Mouse (Mus musculus) hindbrain, embryonic 14.5 days (tissue): ENCODE data around the gene Adamtsl5. TPM values are rescaled to one million over a fixed set of nuclear protein-coding genes. Genes with fewer than 3 reads are reported as not detected.
"Not testable (repeated sequence)": the region's sequence is repeated elsewhere in the genome, so short reads cannot be mapped to it uniquely, and the experiment has no call there.

Experiments used
- ATAC-seq: fragments of 200-750 bp; cut with Nextera tagmentation; 2 replicates; pipeline ENCODE4 v1.8.0; 2017; ENCODE audit warnings: moderate number of reproducible peaks, mild to moderate bottlenecking, moderate TSS enrichment, moderate library complexity; ENCODE audit not compliant: low FRiP score
- DNase-seq: peaks from one replicate; pipeline ENCODE4 v3.0.0-alpha.2; 2015; ENCODE audit warnings: low spot score
- H3K27ac ChIP-seq: fragments of 300-500 bp; sonication (generic); 2 replicates; pipeline ENCODE4 v1.5.1; 2014; ENCODE audit warnings: mild to moderate bottlenecking, moderate library complexity
- H3K27me3 ChIP-seq: fragments of 300-500 bp; sonication (generic); 2 replicates; pipeline ENCODE4 v1.6.1; 2014; ENCODE audit warnings: mild to moderate bottlenecking, low read length, mixed read lengths; ENCODE audit not compliant: control insufficient read depth, insufficient read depth
- H3K36me3 ChIP-seq: fragments of 300-500 bp; sonication (generic); replicated peaks from 2 replicates; pipeline ENCODE4 v1.6.1; 2014; ENCODE audit not compliant: control insufficient read depth, insufficient read depth
- H3K4me1 ChIP-seq: fragments of 300-500 bp; sonication (generic); replicated peaks from 2 replicates; pipeline ENCODE4 v1.6.1; 2014; ENCODE audit warnings: antibody characterized with exemption, low read length, mixed read lengths; ENCODE audit not compliant: control insufficient read depth, insufficient read depth
- H3K4me2 ChIP-seq: fragments of 300-500 bp; sonication (generic); replicated peaks from 2 replicates; pipeline ENCODE4 v1.6.1; 2014; ENCODE audit warnings: mild to moderate bottlenecking, moderate library complexity
- H3K4me3 ChIP-seq: fragments of 300-500 bp; sonication (generic); replicated peaks from 2 replicates; pipeline ENCODE4 v1.5.1; 2014; ENCODE audit warnings: mild to moderate bottlenecking, low read length
- H3K9ac ChIP-seq: fragments of 300-500 bp; sonication (generic); 2 replicates; pipeline ENCODE4 v1.6.1; 2014
- H3K9me3 ChIP-seq: fragments of 300-500 bp; sonication (generic); 2 replicates; pipeline ENCODE4 v1.6.1; 2016; ENCODE audit warnings: low read length; ENCODE audit not compliant: control insufficient read depth
- WGBS: fragments of 180-500 bp; shearing (Covaris S2); extraction: QIAGEN DNeasy Blood & Tissue Kit; methylation state at CpG from one replicate; pipeline ENCODE4 v1.1.7; 2014; 5-methylcytosine and 5-hydroxymethylcytosine counted together
- polyA plus RNA-seq: library from polyadenylated mRNA; unstranded; fragments of >200 nt; fragmentation: Nextera tagmentation; extraction: Ambion mirVana; gene quantifications from 2 replicates; pipeline ENCODE4 v1.2.1, GENCODE M21; 2014

Gene Adamtsl5
- polyA plus RNA-seq, 1 experiment from 2014 or later = 0.84 TPM

DNA sequence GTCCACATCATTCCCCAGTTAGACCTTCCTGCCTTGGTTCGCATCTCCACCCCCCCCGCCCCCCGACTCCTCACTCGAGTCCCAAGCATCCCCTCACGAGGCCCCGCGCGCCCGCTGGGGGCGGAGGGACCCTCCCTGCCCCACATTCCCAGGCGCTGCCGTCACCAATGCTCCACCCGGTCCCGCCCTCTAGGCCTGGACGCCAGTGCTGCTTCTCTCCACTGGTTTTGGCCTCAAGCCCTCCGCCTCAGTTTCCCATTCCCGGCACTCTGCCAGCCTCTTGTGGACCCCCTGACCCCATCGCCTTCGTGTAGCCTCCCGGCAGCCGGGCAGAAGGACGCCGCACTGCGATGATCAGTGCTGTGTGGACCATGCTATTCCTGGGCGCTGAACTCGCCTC, 769 bp upstream of the Adamtsl5 start:
- H3K27ac ChIP-seq = no peak overlapping the region
- ATAC-seq (no peak), DNase-seq (no peak)
- no peaks in the 10 kb centered on the region for H3K4me1 ChIP-seq
- WGBS = 17% methylated on average over 24 of the region's 26 CpGs
- H3K9ac ChIP-seq = no peak overlapping the region
- H3K9me3 ChIP-seq = no peaks in the 10 kb centered on the region
- peaks cover 99% of the 10 kb centered on the region for H3K27me3 ChIP-seq
- H3K4me2 ChIP-seq = no peak overlapping the region
- H3K4me3 ChIP-seq = no peak overlapping the region
- no peaks in the 10 kb centered on the region for H3K36me3 ChIP-seq

DNA sequence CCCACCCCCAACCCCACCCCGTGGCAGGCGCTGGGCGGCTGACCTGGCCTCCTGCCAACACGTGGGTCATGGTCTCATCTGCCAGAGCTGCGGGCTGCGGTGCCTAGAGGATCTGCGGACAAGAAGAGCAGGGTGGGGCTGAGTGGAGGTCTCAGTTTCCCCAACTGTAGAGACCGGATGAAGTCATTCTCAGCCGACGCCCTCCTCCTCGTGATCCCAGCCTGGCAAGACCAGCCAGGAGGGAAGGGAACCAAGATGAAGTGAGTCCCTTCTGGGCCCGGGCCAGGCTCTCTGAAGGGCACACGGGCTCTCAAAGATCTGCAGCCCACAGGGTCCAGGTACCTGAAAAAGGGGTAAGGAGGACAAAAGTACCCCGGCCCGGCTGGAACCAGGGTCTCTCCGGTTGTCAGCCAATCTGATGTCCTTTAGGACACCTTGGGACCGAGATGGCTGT, 671 bp downstream of the Adamtsl5 start:
- no peak overlapping the region for H3K9ac ChIP-seq
- H3K4me2 ChIP-seq = no peak overlapping the region
- DNase-seq = no peak
- peaks cover 99% of the 10 kb centered on the region for H3K27me3 ChIP-seq
- H3K4me1 ChIP-seq = peaks cover 8% of the 10 kb centered on the region
- no peak for ATAC-seq
- no peaks in the 10 kb centered on the region for H3K9me3 ChIP-seq
- WGBS = 14% methylated on average over 17 of the region's 17 CpGs
- no peak overlapping the region for H3K4me3 ChIP-seq
- no peaks in the 10 kb centered on the region for H3K36me3 ChIP-seq
- no peak overlapping the region for H3K27ac ChIP-seq

DNA sequence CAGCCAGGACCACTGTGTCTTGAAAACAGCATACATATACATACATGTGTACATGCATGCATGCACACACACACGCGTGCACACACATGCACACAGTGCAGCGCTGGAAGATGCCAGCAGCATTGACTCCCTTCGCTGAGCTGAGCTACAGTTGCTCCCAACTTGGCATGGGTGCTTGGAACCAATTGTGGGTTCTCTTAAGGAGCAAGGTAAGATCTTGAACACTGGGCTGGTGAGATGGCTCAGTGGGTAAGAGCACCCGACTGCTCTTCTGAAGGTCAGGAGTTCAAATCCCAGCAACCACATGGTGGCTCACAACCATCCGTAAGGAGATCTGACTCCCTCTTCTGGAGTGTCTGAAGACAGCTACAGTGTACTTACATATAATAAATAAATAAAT, 2.3 kb downstream of the Adamtsl5 start:
- not testable (repeated sequence) for H3K36me3 ChIP-seq
- peaks cover 14% of the 10 kb centered on the region for H3K4me1 ChIP-seq

DNA sequence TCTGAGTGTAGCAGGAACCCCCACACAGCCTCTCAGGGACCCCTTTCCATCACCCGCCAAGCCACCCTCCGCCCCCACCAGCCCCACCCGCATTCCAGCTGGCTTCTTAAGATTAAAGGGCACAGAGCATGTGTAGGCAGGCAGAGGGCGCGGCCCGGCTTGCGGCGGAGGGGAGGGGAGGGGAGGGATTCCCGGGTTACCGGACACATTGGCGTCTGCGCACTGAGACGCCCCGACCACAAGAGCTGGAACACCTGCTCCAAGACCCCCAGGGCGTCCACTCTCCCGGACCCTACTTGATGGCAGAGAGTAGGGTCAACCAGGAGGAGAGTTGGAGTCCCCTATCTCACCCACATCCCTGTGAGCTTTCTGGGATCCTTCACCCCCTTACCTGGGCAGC, 3.1 kb downstream of the Adamtsl5 start:
- no peak overlapping the region for H3K27ac ChIP-seq
- H3K4me2 ChIP-seq = no peak overlapping the region
- ATAC-seq (no peak), DNase-seq (no peak)
- no peaks in the 10 kb centered on the region for H3K9me3 ChIP-seq
- peaks cover 14% of the 10 kb centered on the region for H3K4me1 ChIP-seq
- 2% methylated on average over 16 of the region's 16 CpGs for WGBS
- no peak overlapping the region for H3K9ac ChIP-seq
- no peak overlapping the region for H3K4me3 ChIP-seq
- no peaks in the 10 kb centered on the region for H3K36me3 ChIP-seq
- peaks cover 100% of the 10 kb centered on the region for H3K27me3 ChIP-seq

More for the DNA sequence above, 2.3 kb downstream of the Adamtsl5 start:
- not testable (repeated sequence) for H3K27ac ChIP-seq, H3K4me3 ChIP-seq, H3K4me2 ChIP-seq, H3K9ac ChIP-seq, DNase-seq, ATAC-seq, H3K9me3 ChIP-seq
- H3K27me3 ChIP-seq = peaks cover 99% of the 10 kb centered on the region
- 75% methylated on average over 5 of the region's 6 CpGs for WGBS

DNA sequence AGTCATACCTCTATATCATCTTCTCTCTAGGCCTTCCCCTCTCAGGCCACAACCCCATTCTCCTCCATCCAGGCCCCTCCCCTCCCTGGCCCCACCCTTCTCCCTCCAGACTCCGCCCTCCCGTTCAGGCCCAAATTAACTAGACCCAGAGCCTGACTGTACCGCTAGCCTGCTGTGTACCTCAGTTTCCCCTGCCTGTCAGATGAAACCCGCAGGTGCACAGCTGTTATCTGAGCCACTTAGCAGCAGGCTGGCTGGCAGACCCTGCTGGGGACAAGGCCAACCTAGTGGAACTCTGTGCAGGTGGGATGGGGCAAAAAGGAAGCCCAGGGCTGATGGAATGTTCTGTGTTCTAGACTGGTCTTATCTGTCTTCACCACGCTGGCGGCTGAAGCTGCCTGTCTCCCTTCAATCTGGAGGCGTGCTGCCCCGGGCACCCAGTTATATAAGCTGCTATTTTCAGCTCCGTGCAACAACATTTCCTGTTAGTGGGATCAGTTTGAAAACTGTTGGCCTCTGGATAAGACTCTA, 4.0 kb downstream of the Adamtsl5 start:
- Histone ChIP-seq H3K36me3 (no peaks in the 10 kb centered on the region), H3K9me3 (no peaks in the 10 kb centered on the region), H3K4me3 (no peak overlapping the region), H3K27me3 (peaks cover 91% of the 10 kb centered on the region), H3K4me1 (peaks cover 14% of the 10 kb centered on the region), H3K27ac (no peak overlapping the region), H3K9ac (no peak overlapping the region), H3K4me2 (no peak overlapping the region)
- no peak for DNase-seq
- WGBS = 41% methylated on average over 9 of the region's 9 CpGs
- ATAC-seq = no peak

DNA sequence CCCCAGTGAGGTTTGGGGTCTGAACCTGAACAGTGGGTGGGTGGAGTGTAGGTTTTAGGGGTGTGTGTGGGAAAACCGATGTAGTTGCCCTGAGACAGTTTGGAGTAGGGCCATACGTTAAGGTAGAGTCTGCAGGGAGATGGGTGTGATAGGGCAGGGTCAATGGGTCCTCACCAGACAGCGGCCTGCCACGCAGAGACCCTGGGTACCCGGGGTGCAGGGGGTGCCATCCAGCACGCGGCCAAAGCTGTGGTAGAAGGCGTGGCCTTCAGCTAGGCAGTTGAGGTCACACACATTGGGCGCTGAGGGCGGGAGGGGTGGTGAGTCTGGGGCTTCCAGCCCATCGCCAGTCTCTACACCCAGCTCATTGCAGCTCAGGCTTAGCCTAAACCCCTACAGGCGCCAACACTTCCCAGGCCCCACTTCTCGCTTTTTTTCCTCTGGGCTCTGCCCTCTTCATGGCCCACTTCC, 4.8 kb downstream of the Adamtsl5 start:
- Histone ChIP-seq H3K27ac (no peak overlapping the region), H3K4me3 (peak overlapping the region; percentile 26), H3K36me3 (no peaks in the 10 kb centered on the region), H3K27me3 (peaks cover 84% of the 10 kb centered on the region), H3K9me3 (no peaks in the 10 kb centered on the region), H3K4me1 (peaks cover 14% of the 10 kb centered on the region), H3K4me2 (peak overlapping the region; percentile 48), H3K9ac (0 out of 2 replicates have a peak overlapping the region, but pooled peaks have one; percentile 16)
- no peak for DNase-seq
- peak; percentile 12 for ATAC-seq
- whole genome bisulfite sequencing = 25% methylated on average over 13 of the region's 13 CpGs

DNA sequence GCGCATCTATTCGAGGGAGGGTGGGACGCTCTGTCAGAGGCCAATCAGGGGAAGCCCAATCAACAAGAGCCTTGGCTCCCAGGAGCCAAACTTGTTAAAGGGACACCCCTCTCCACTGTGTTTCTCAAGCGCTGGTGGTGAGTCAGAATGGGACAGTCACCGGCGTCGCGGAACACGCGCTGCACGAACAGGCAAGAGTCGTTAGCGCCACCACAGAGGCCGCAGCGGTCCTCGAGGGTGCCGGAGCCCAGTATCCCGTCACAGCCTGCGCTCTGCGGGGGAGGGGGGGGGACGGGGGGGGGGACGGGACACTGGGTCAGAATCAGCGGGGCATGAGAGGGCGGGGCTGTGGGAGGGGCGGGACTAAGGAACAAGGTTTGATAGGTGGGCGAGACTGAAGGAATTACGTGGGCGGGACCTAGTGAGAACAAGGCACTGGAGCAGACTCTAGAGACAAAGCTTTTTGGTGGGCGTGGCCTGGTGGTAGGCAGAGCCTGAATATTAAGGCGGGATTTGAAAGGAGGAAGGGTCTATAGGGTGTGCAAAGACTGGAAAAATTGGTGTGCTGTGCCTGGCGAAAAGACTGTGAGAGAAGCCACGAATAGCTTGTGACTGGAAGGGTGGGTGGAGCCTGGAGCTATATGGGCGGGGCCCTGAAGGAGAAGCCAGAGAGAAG, 5.3 kb downstream of the Adamtsl5 start:
- DNase-seq = peak; percentile 58
- Histone ChIP-seq H3K4me2 (peak overlapping the region; percentile 48), H3K4me3 (peak overlapping the region; percentile 26), H3K27ac (no peak overlapping the region), H3K9me3 (no peaks in the 10 kb centered on the region), H3K36me3 (no peaks in the 10 kb centered on the region), H3K9ac (peak overlapping the region; percentile 16; the same call in 1 of the 2 replicates), H3K27me3 (peaks cover 78% of the 10 kb centered on the region), H3K4me1 (peaks cover 14% of the 10 kb centered on the region)
- peak; percentile 48 for ATAC-seq
- 2% methylated on average over 26 of the region's 33 CpGs for WGBS

DNA sequence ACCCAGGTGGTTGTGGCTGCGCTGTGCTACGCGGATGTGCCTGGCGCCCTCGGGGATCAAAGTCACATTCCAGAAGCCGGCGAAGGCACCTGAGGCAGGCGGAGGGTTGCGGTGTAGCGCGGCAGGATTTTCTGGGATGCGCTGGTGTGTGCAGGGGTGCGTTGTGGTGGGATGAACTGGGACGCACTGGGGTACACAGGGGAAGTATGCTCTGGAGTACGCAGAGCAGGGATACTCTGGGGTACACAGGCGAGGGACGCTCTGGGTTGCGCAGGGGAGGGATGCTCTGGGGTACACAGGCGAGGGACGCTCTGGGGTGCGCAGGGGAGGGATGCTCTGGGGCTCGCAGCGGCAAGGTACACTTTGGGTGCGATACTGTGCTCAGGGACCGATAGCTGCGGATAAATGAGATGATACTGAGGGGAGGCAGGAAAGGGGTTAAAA, 5.9 kb downstream of the Adamtsl5 start:
- H3K36me3 ChIP-seq = no peaks in the 10 kb centered on the region
- DNase-seq (no peak), ATAC-seq (peak; percentile 3; the same call in 1 of the 2 replicates)
- peaks cover 73% of the 10 kb centered on the region for H3K27me3 ChIP-seq
- peak overlapping the region; percentile 48 for H3K4me2 ChIP-seq
- peaks cover 14% of the 10 kb centered on the region for H3K4me1 ChIP-seq
- H3K27ac ChIP-seq = no peak overlapping the region
- H3K4me3 ChIP-seq = peak overlapping the region; percentile 26
- 2% methylated on average over 26 of the region's 26 CpGs for WGBS
- H3K9ac ChIP-seq = peak overlapping the region; percentile 11; the same call in 1 of the 2 replicates
- no peaks in the 10 kb centered on the region for H3K9me3 ChIP-seq

DNA sequence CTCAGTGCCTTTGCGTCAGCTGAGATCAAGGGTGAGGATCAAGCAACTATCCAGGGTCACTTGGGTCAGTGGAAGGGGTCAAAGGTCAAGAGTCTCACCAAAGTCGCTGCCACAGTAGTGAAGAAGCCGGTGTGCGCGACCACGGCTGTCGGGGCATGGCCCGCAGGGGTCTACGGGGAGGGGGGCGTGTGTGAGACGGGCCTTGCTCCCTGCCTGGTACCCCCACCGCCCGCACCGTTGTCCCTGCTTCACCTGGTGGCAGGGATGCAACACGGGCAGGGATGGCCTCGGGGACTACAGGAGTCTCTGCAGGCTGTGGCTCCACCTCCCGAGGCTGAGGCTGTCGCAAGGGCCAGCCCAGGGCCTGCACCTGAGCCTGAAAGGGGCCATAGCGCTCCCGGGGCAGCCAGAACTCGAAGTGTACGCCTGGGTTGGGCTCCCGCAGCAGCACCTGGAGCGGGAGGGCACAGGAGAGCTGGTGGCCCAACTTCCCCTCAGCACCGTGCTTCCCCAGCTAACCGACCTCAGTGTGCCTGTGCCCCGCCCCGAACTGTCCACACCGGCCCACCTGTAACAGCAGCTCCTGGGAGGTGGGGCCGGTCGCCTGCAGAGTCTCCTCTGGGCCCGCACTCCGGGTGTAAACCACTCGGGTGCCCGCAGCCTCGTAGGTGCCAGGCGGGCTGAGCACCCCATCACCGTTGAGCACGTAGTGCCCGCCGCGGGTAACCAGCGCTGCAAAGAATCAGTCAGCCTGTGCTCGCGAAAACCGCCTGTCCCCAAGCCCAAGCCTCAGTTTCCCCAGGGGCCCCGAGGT, 6.5 kb downstream of the Adamtsl5 start:
- Histone ChIP-seq H3K9me3 (no peaks in the 10 kb centered on the region), H3K4me2 (peak overlapping the region; percentile 48), H3K27ac (no peak overlapping the region), H3K36me3 (no peaks in the 10 kb centered on the region), H3K4me3 (peak overlapping the region; percentile 14; the same call in 1 of the 2 replicates), H3K4me1 (peaks cover 14% of the 10 kb centered on the region), H3K9ac (peak overlapping the region; percentile 11; the same call in 1 of the 2 replicates), H3K27me3 (peaks cover 66% of the 10 kb centered on the region)
- ATAC-seq (no peak), DNase-seq (no peak)
- whole genome bisulfite sequencing = 3% methylated on average over 47 of the region's 47 CpGs
